Mouse (Mus musculus): ENCODE data around the gene Fktn.

DNA sequence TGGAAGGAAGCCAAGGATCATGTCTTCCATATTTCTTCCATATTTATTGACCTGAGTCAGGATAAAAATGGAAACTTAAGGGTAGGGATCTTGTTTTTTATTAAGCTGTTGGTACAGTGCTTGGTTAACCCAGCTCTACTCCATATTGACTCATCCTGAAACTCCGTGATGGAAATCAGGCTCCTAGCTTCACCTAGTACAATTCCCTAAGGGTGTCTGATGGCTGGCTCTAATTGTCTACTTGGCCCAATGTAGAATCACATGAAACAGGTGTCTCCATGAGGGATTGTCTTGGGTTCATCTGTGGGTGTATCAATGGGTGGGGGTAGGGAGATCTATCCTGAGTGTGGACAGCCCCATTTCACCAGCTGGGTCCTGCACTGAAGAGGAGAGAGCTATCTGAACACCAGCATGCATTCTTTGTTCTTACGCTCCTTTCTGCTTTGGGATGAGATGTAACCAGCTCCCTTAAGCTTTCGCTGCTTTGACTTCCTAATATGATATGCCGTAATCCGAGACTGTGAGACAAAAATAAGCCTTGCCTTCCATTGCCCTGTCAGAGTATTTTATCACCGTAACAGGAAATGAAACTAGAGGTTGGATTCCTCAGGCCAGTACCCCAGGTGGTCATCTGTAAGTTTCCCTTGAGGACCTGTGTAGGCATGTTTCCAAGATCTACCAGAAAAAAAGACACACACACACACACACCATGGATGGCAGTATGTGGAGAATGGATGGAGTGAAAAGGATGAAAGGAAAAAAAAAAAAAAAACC lies 3.1 kb upstream of the Fktn start:
- TF ChIP-seq GATA1 (IDR thresholded peaks at IDR 0.05; ENCODE audit: low read length) (no peak), TAL1 (IDR thresholded peaks at IDR 0.05; ENCODE audit: low read length) (no peak)

Data from erythroblast, embryonic 14.5 days (primary cell).